Mouse (Mus musculus) limb, embryonic 15.5 days (tissue): ENCODE data around the gene Trim25. TPM values are rescaled to one million over a fixed set of nuclear protein-coding genes. Genes with fewer than 3 reads are reported as not detected.

Source experiments
- ATAC-seq: fragments of 200-750 bp; cut with Nextera tagmentation; 2 replicates; pipeline ENCODE4 v1.8.0; 2017; ENCODE audit warnings: low read depth, moderate TSS enrichment; ENCODE audit not compliant: insufficient number of reproducible peaks, low FRiP score, low TSS enrichment
- H3K27ac ChIP-seq: fragments of 300-500 bp; sonication (generic); 2 replicates; pipeline ENCODE4 v1.5.1; 2015; ENCODE audit warnings: moderate library complexity, mild to moderate bottlenecking, inconsistent platforms
- H3K27me3 ChIP-seq: fragments of 300-500 bp; sonication (generic); 2 replicates; pipeline ENCODE4 v1.6.1; 2015; ENCODE audit warnings: inconsistent platforms
- H3K36me3 ChIP-seq: fragments of 300-500 bp; sonication (generic); 2 replicates; pipeline ENCODE4 v1.6.1; 2015; ENCODE audit warnings: inconsistent platforms
- H3K4me1 ChIP-seq: fragments of 300-500 bp; sonication (generic); 2 replicates; pipeline ENCODE4 v1.6.1; 2015; ENCODE audit warnings: inconsistent platforms
- H3K4me2 ChIP-seq: fragments of 300-500 bp; sonication (generic); 2 replicates; pipeline ENCODE4 v1.6.1; 2015; ENCODE audit warnings: mild to moderate bottlenecking, inconsistent platforms
- H3K4me3 ChIP-seq: fragments of 300-500 bp; sonication (generic); 2 replicates; pipeline ENCODE4 v1.5.1; 2015; ENCODE audit warnings: mild to moderate bottlenecking, inconsistent platforms
- H3K9ac ChIP-seq: fragments of 300-500 bp; sonication (generic); 2 replicates; pipeline ENCODE4 v1.6.1; 2015; ENCODE audit warnings: inconsistent platforms
- H3K9me3 ChIP-seq: fragments of 300-500 bp; sonication (generic); 2 replicates; pipeline ENCODE4 v1.6.1; 2016; ENCODE audit warnings: inconsistent platforms
- WGBS: fragments of 180-500 bp; shearing (Covaris S2); methylation state at CpG from one replicate; pipeline ENCODE4 v1.1.7; 2015; 5-methylcytosine and 5-hydroxymethylcytosine counted together
- polyA plus RNA-seq: library from polyadenylated mRNA; unstranded; fragments of >200 nt; fragmentation: Nextera tagmentation; extraction: Ambion mirVana; gene quantifications from 2 replicates; pipeline ENCODE4 v1.2.1, GENCODE M21; 2015

The Trim25 gene
- polyA plus RNA-seq, 1 experiment from 2014 or later, result 12.0 TPM

GRCm38 (mm10) chr11:89007582-89007981, 8.4 kb downstream of the Trim25 start:
- Histone ChIP-seq H3K9ac (no peak overlapping the region), H3K4me1 (peaks cover 6% of the 10 kb centered on the region; the same call in 1 of the 2 replicates), H3K4me3 (no peak overlapping the region), H3K36me3 (0 out of 2 replicates have a peak, but pooled peaks cover 6% of the 10 kb centered on the region), H3K4me2 (no peak overlapping the region), H3K27me3 (no peaks in the 10 kb centered on the region), H3K27ac (no peak overlapping the region), H3K9me3 (no peaks in the 10 kb centered on the region)
- 85% methylated on average over 3 of the region's 3 CpGs for WGBS
- ATAC-seq, result no peak

GRCm38 (mm10) chr11:89009066-89009465, 9.9 kb downstream of the Trim25 start:
- 78% methylated on average over 9 of the region's 9 CpGs for WGBS
- no peaks in the 10 kb centered on the region for H3K9me3 ChIP-seq

DNA sequence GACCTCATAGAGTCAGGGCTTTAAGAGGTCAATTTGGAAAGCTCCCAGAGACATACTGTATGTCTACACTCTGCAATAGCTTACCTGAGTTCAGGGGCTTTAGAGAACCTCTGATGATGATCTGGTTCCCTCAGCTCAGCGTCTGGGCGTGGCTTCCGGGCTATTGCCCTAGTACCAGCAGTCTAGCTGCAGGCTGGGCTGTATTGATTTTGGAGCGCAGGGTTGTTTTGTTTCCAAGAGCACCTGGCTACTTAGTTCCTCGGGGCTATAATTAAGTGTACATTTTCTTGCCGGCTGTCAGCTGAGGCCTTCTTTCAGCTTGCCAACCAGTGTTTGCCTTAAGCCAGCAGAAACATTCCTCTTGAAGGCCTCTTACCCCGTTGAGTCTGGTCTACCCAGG, 10.3 kb downstream of the Trim25 start:
- H3K27me3 ChIP-seq, result no peaks in the 10 kb centered on the region
- no peak overlapping the region for H3K27ac ChIP-seq
- H3K9ac ChIP-seq, result no peak overlapping the region
- 63% methylated on average over 7 of the region's 7 CpGs for WGBS
- no peak overlapping the region for H3K4me3 ChIP-seq
- no peak overlapping the region for H3K4me2 ChIP-seq
- H3K36me3 ChIP-seq, result 0 out of 2 replicates have a peak, but pooled peaks cover 6% of the 10 kb centered on the region
- ATAC-seq, result no peak
- H3K9me3 ChIP-seq, result no peaks in the 10 kb centered on the region
- H3K4me1 ChIP-seq, result peaks cover 3% of the 10 kb centered on the region; the same call in 1 of the 2 replicates

More at GRCm38 (mm10) chr11:89009066-89009465, 9.9 kb downstream of the Trim25 start:
- Histone ChIP-seq H3K4me1 (peaks cover 3% of the 10 kb centered on the region; the same call in 1 of the 2 replicates), H3K9ac (no peak overlapping the region), H3K4me3 (no peak overlapping the region), H3K27ac (no peak overlapping the region), H3K36me3 (0 out of 2 replicates have a peak, but pooled peaks cover 6% of the 10 kb centered on the region), H3K4me2 (no peak overlapping the region), H3K27me3 (no peaks in the 10 kb centered on the region)
- ATAC-seq, result no peak

GRCm38 (mm10) chr11:89012241-89012640, 13.1 kb downstream of the Trim25 start:
- 76% methylated on average over 5 of the region's 5 CpGs for WGBS
- H3K27me3 ChIP-seq, result no peaks in the 10 kb centered on the region
- H3K36me3 ChIP-seq, result 0 out of 2 replicates have a peak, but pooled peaks cover 6% of the 10 kb centered on the region
- no peak overlapping the region for H3K4me2 ChIP-seq
- H3K4me3 ChIP-seq, result no peak overlapping the region
- no peaks in the 10 kb centered on the region for H3K9me3 ChIP-seq
- H3K27ac ChIP-seq, result no peak overlapping the region
- H3K9ac ChIP-seq, result no peak overlapping the region
- H3K4me1 ChIP-seq, result peaks cover 3% of the 10 kb centered on the region; the same call in 1 of the 2 replicates
- no peak for ATAC-seq

DNA sequence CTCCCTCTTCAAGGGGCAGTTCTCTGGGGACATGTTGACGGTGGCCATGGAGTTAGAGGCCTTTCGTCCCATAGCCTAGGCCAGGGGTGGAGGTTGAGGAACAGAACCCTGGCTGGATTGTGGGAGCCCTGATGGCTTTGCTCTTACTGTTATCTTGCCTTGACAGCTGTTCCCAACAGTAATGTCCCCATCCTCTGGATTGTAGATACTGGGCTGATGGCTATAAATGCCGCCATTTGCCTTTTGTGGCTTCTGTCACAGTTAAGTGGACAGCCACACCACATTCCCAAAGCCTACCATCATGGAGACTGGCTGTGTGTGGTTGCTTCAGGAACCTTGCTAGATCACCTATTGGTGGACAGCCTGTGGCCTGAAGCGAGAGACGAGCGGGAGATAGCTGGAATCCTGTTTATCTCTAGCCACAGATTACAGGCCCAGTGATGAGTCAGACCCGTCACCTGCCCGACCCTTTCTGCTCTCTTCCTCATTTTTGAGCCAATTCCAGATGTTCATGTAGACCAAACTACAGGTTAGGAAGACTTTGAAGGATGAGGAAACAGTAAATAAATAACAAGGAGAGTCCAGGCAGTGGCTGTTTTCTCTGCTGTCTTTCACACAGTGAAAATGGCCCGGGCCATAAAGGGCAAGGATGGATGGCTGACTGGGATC, 18.5 kb downstream of the Trim25 start:
- Histone ChIP-seq H3K4me2 (no peak overlapping the region), H3K9me3 (no peaks in the 10 kb centered on the region), H3K36me3 (no peaks in the 10 kb centered on the region), H3K27ac (no peak overlapping the region), H3K4me1 (no peaks in the 10 kb centered on the region), H3K4me3 (no peak overlapping the region), H3K9ac (no peak overlapping the region), H3K27me3 (no peaks in the 10 kb centered on the region)
- ATAC-seq, result no peak
- 80% methylated on average over 9 of the region's 9 CpGs for WGBS

DNA sequence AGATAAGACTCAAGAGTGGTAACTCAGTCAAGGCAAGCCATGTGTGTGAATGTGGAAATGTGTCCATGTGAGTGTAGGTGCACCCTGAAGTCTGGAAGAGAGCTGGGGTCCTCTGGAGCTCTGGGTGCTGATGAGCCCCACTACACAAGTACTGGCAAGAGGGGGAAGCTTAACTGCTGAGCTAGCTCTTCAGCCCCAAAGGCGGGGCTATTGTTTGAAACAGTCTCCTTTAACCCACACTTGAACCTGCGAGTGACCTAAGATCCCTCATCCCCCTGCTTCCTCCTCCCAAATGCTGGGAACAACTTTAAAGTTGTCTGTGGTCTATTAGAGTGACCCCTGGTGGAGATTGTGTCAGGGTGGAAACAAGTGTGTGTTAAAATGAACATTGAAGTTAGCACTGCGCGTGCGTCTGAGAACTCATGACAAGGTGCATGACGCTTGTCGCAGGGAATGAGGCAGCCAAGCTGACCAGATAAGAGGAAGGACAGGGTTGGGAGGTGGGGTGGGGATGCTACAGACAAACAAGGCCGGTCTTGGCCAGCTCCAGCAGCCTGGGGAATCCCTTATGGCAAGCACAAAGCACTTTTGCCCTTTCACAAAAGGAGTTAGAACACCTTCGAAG, 21.6 kb downstream of the Trim25 start:
- Histone ChIP-seq H3K4me1 (no peaks in the 10 kb centered on the region), H3K9me3 (no peaks in the 10 kb centered on the region), H3K9ac (no peak overlapping the region), H3K27ac (no peak overlapping the region), H3K27me3 (no peaks in the 10 kb centered on the region), H3K4me2 (no peak overlapping the region), H3K36me3 (no peaks in the 10 kb centered on the region), H3K4me3 (no peak overlapping the region)
- 76% methylated on average over 9 of the region's 9 CpGs for WGBS
- ATAC-seq, result no peak

- 79% methylated on average over 7 of the region's 7 CpGs for WGBS
- Histone ChIP-seq H3K4me1 (no peaks in the 10 kb centered on the region), H3K27me3 (no peaks in the 10 kb centered on the region), H3K4me2 (no peak overlapping the region), H3K36me3 (no peaks in the 10 kb centered on the region), H3K4me3 (no peak overlapping the region), H3K27ac (no peak overlapping the region), H3K9ac (no peak overlapping the region), H3K9me3 (no peaks in the 10 kb centered on the region)
- no peak for ATAC-seq
These were observed 22.5 kb downstream of the Trim25 start for GRCm38 (mm10) chr11:89021687-89022086.

DNA sequence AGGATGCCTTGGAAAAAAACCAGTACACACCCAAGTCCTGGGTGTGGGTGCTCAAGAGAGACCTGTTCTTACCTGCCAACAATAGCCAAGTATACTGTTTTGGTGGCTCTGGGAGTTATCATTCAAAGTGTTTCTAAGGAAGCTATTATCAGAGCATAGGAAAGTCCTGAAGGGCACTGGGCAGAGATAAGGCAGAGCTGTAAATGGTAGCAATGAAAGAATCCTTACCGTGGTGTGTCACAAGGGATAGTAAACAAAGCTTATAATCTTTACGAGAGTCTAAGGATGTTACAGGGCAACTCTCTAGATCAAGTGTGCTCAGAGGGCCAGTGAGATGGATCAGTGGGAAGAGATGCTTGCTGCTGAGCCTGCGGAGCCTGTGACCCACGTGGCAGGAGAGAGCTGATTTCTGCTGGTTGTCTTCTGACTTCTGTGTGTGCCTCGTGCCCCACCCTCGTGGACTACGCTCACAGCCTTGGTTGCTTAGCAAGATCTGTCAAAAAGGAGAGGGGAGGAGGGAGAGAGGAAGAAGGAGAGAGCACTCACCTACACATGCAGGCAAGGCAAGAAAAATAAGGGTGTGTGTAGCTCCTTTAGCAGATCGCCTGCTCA, 23.1 kb downstream of the Trim25 start:
- H3K4me1 ChIP-seq, result no peaks in the 10 kb centered on the region
- no peaks in the 10 kb centered on the region for H3K27me3 ChIP-seq
- H3K27ac ChIP-seq, result no peak overlapping the region
- no peak for ATAC-seq
- H3K9ac ChIP-seq, result no peak overlapping the region
- no peak overlapping the region for H3K4me2 ChIP-seq
- no peak overlapping the region for H3K4me3 ChIP-seq
- WGBS, result 60% methylated on average over 8 of the region's 8 CpGs
- H3K36me3 ChIP-seq, result no peaks in the 10 kb centered on the region
- H3K9me3 ChIP-seq, result no peaks in the 10 kb centered on the region

GRCm38 (mm10) chr11:89023477-89023876, 24.3 kb downstream of the Trim25 start:
- WGBS, result 78% methylated on average over 10 of the region's 10 CpGs
- Histone ChIP-seq H3K27ac (no peak overlapping the region), H3K4me2 (no peak overlapping the region), H3K36me3 (no peaks in the 10 kb centered on the region), H3K9me3 (no peaks in the 10 kb centered on the region), H3K4me1 (no peaks in the 10 kb centered on the region), H3K27me3 (no peaks in the 10 kb centered on the region), H3K9ac (no peak overlapping the region), H3K4me3 (no peak overlapping the region)
- no peak for ATAC-seq

GRCm38 (mm10) chr11:89024181-89024881, 25.2 kb downstream of the Trim25 start:
- H3K36me3 ChIP-seq, result no peaks in the 10 kb centered on the region
- no peak overlapping the region for H3K4me3 ChIP-seq
- no peaks in the 10 kb centered on the region for H3K9me3 ChIP-seq
- no peak overlapping the region for H3K9ac ChIP-seq
- ATAC-seq, result no peak
- WGBS, result 29% methylated on average over 11 of the region's 11 CpGs
- no peak overlapping the region for H3K4me2 ChIP-seq
- no peak overlapping the region for H3K27ac ChIP-seq
- H3K27me3 ChIP-seq, result no peaks in the 10 kb centered on the region
- no peaks in the 10 kb centered on the region for H3K4me1 ChIP-seq

DNA sequence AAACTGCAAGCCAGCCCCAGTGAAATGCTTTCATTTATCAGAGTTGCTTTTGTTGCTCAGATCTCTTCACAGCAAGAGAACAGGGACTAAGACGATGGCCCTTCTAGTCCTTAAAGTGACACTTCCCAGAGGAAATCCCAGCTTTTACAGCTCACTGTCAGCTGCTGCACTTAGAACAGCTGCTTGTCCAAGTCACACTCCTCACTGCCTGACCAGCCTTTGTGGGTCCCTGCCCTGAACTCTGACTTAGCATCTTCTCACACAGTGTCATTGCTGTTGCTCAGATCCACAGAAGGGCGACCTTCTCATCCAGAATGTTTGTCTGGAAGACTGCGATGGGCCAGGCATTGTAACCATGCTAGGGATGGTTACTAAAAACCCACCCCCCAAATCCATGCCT, 26.4 kb downstream of the Trim25 start:
- H3K27ac ChIP-seq, result no peak overlapping the region
- no peak overlapping the region for H3K4me3 ChIP-seq
- no peak for ATAC-seq
- H3K27me3 ChIP-seq, result no peaks in the 10 kb centered on the region
- no peak overlapping the region for H3K4me2 ChIP-seq
- no peaks in the 10 kb centered on the region for H3K9me3 ChIP-seq
- H3K36me3 ChIP-seq, result no peaks in the 10 kb centered on the region
- no peaks in the 10 kb centered on the region for H3K4me1 ChIP-seq
- 75% methylated on average over 3 of the region's 3 CpGs for WGBS
- no peak overlapping the region for H3K9ac ChIP-seq

GRCm38 (mm10) chr11:89026117-89026516, 26.9 kb downstream of the Trim25 start:
- ATAC-seq, result no peak
- no peaks in the 10 kb centered on the region for H3K9me3 ChIP-seq
- WGBS, result 87% methylated on average over 3 of the region's 3 CpGs
- no peak overlapping the region for H3K4me3 ChIP-seq
- no peaks in the 10 kb centered on the region for H3K27me3 ChIP-seq
- H3K9ac ChIP-seq, result no peak overlapping the region
- no peaks in the 10 kb centered on the region for H3K36me3 ChIP-seq
- no peak overlapping the region for H3K4me2 ChIP-seq
- no peaks in the 10 kb centered on the region for H3K4me1 ChIP-seq
- H3K27ac ChIP-seq, result no peak overlapping the region
